Mouse (Mus musculus) brain, embryonic 14.5 days (tissue): ENCODE measurements around the gene Abcc4.

Experiments used
- CTCF ChIP-seq: fragments of 200-500 bp; IDR thresholded peaks from 2 replicates; pipeline ENCODE4 v1.5.1; 2012; ENCODE audit warnings: inconsistent platforms, mild to moderate bottlenecking, moderate library complexity, borderline replicate concordance; ENCODE audit not compliant: insufficient read depth, insufficient read length; ENCODE audit errors: extremely low read depth
- POLR2A ChIP-seq: fragments of 200-500 bp; IDR thresholded peaks from 2 replicates; pipeline ENCODE4 v1.6.1; 2012; ENCODE audit warnings: mild to moderate bottlenecking, inconsistent platforms, borderline replicate concordance; ENCODE audit not compliant: poor library complexity, insufficient read depth, insufficient read length, severe bottlenecking; ENCODE audit errors: extremely low read depth

- TF ChIP-seq POLR2A (no peak), CTCF (no peak)
Measured at GRCm38 (mm10) chr14:118686861-118687260, 19.2 kb downstream of the Abcc4 start.
